Mouse (Mus musculus) forebrain, embryonic 13.5 days (tissue): ENCODE results near the gene Npas3. TPM values are rescaled to one million over a fixed set of nuclear protein-coding genes. Genes with fewer than 3 reads are reported as not detected.

Source experiments
- ATAC-seq: fragments of 200-750 bp; cut with Nextera tagmentation; 2 replicates; pipeline ENCODE4 v1.8.0; 2017
- H3K27ac ChIP-seq: fragments of 300-500 bp; sonication (generic); 2 replicates; pipeline ENCODE4 v1.5.1; 2015; ENCODE audit warnings: inconsistent platforms, mild to moderate bottlenecking, moderate library complexity
- H3K27me3 ChIP-seq: fragments of 300-500 bp; sonication (generic); 2 replicates; pipeline ENCODE4 v1.6.1; 2015; ENCODE audit warnings: mild to moderate bottlenecking, inconsistent platforms
- H3K36me3 ChIP-seq: fragments of 300-500 bp; sonication (generic); 2 replicates; pipeline ENCODE4 v1.6.1; 2015; ENCODE audit warnings: mild to moderate bottlenecking, inconsistent platforms; ENCODE audit not compliant: poor library complexity, severe bottlenecking
- H3K4me1 ChIP-seq: fragments of 300-500 bp; sonication (generic); 2 replicates; pipeline ENCODE4 v1.6.1; 2015; ENCODE audit warnings: inconsistent platforms
- H3K4me2 ChIP-seq: fragments of 300-500 bp; sonication (generic); 2 replicates; pipeline ENCODE4 v1.6.1; 2015; ENCODE audit warnings: inconsistent platforms, mild to moderate bottlenecking, moderate library complexity
- H3K4me3 ChIP-seq: fragments of 300-500 bp; sonication (generic); 2 replicates; pipeline ENCODE4 v1.5.1; 2015; ENCODE audit warnings: mild to moderate bottlenecking, inconsistent platforms
- H3K9ac ChIP-seq: fragments of 300-500 bp; sonication (generic); 2 replicates; pipeline ENCODE4 v1.6.1; 2015; ENCODE audit warnings: mild to moderate bottlenecking, inconsistent platforms
- H3K9me3 ChIP-seq: fragments of 300-500 bp; sonication (generic); replicated peaks from 2 replicates; pipeline ENCODE4 v1.6.1; 2016; ENCODE audit warnings: inconsistent platforms
- WGBS: fragments of 180-500 bp; shearing (Covaris S2); methylation state at CpG from one replicate; pipeline ENCODE4 v1.1.7; 2015; 5-methylcytosine and 5-hydroxymethylcytosine counted together
- polyA plus RNA-seq: library from polyadenylated mRNA; unstranded; fragments of >200 nt; fragmentation: Nextera tagmentation; extraction: Ambion mirVana; gene quantifications from 2 replicates; pipeline ENCODE4 v1.2.1, GENCODE M21; 2015

The Npas3 gene
- polyA plus RNA-seq, 1 experiment from 2014 or later: 16.8 TPM

- peaks cover 42% of the 10 kb centered on the region for H3K4me1 ChIP-seq
- WGBS: 48% methylated on average over 14 of the region's 14 CpGs
- H3K4me2 ChIP-seq: no peak overlapping the region
- no peaks in the 10 kb centered on the region for H3K36me3 ChIP-seq
- H3K9me3 ChIP-seq: no peaks in the 10 kb centered on the region
- no peak for ATAC-seq
- no peak overlapping the region for H3K9ac ChIP-seq
- H3K4me3 ChIP-seq: no peak overlapping the region
- H3K27me3 ChIP-seq: no peaks in the 10 kb centered on the region
- H3K27ac ChIP-seq: no peak overlapping the region
Observed at GRCm38 (mm10) chr12:53771394-53771936, 523.0 kb downstream of the Npas3 start.

DNA sequence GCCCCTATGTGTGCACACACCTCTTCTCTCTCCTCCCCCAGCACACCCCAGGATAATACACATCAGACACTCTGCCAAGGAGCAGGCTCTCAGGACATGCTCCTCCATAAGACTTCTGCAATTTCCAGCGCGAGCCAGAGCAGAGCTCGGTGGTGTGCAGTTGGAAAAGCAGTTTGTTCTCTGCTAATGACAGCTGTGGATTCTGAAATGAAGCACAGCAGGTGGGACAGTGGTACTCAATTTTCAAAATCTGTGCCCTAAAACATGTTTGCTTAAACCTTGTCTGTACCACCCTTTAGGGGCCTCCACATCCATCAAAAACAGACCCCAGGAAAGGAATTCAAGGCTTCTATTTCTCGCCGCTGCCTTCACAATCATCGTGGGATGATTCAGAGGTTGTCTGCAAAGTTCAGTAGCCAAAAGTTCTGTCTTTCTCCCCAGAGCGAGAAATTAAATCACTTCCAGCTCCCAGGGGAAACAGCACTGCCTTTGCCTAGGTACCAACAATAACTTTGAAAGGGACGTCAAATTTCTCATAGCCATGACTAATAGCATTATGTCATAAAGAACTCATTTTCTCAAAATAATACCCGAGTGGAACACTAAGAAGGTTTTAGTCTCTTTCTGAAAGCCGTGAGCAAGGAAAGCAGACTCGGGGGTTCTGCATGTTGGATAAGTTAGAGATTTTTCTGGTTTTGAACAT, 533.5 kb downstream of the Npas3 start:
- ATAC-seq: no peak
- Histone ChIP-seq H3K4me2 (no peak overlapping the region), H3K27me3 (no peaks in the 10 kb centered on the region), H3K27ac (no peak overlapping the region), H3K9ac (no peak overlapping the region), H3K4me1 (peaks cover 9% of the 10 kb centered on the region), H3K36me3 (no peaks in the 10 kb centered on the region), H3K4me3 (no peak overlapping the region), H3K9me3 (no peaks in the 10 kb centered on the region)
- WGBS: 68% methylated on average over 11 of the region's 11 CpGs

GRCm38 (mm10) chr12:53789501-53789900, 541.0 kb downstream of the Npas3 start:
- Histone ChIP-seq H3K4me3 (no peak overlapping the region), H3K27ac (no peak overlapping the region), H3K27me3 (no peaks in the 10 kb centered on the region), H3K4me1 (peaks cover 5% of the 10 kb centered on the region; the same call in 1 of the 2 replicates), H3K4me2 (no peak overlapping the region), H3K36me3 (no peaks in the 10 kb centered on the region), H3K9me3 (no peaks in the 10 kb centered on the region), H3K9ac (no peak overlapping the region)
- 87% methylated on average over 10 of the region's 10 CpGs for WGBS
- no peak for ATAC-seq

GRCm38 (mm10) chr12:53794718-53795400, 546.4 kb downstream of the Npas3 start:
- ATAC-seq: no peak
- H3K4me2 ChIP-seq: no peak overlapping the region
- H3K4me1 ChIP-seq: peaks cover 10% of the 10 kb centered on the region; the same call in 1 of the 2 replicates
- no peak overlapping the region for H3K27ac ChIP-seq
- H3K9ac ChIP-seq: no peak overlapping the region
- WGBS: 89% methylated on average over 6 of the region's 6 CpGs
- H3K27me3 ChIP-seq: no peaks in the 10 kb centered on the region
- no peaks in the 10 kb centered on the region for H3K9me3 ChIP-seq
- H3K36me3 ChIP-seq: no peaks in the 10 kb centered on the region
- no peak overlapping the region for H3K4me3 ChIP-seq

GRCm38 (mm10) chr12:53801831-53802230, 553.4 kb downstream of the Npas3 start:
- Histone ChIP-seq H3K4me1 (peaks cover 9% of the 10 kb centered on the region), H3K27me3 (no peaks in the 10 kb centered on the region), H3K4me2 (no peak overlapping the region), H3K9ac (no peak overlapping the region), H3K27ac (no peak overlapping the region), H3K4me3 (no peak overlapping the region), H3K9me3 (no peaks in the 10 kb centered on the region), H3K36me3 (no peaks in the 10 kb centered on the region)
- WGBS: 84% methylated on average over 6 of the region's 6 CpGs
- ATAC-seq: no peak

DNA sequence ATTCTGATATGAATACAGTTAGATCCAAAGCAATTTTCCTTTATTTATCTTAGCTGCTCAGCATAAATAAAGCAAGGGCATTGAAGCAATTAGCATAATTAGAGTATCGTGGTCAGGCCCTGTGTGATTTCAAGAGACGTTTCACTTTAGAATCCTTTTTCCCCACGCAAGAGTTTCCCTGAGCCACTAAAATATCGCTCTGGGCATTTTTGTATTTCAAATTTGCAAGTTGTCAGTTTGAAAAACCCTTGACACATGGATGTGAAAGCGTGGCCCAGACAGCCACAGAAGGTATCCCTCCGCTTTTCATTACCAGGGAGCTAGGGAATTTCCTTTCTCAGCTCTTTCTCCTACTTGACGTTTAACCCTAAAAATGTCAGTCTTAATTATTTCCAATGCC, 553.9 kb downstream of the Npas3 start:
- no peak overlapping the region for H3K9ac ChIP-seq
- 42% methylated on average over 7 of the region's 7 CpGs for WGBS
- no peak overlapping the region for H3K4me3 ChIP-seq
- ATAC-seq: no peak
- no peak overlapping the region for H3K4me2 ChIP-seq
- peaks cover 9% of the 10 kb centered on the region for H3K4me1 ChIP-seq
- H3K9me3 ChIP-seq: no peaks in the 10 kb centered on the region
- H3K27me3 ChIP-seq: no peaks in the 10 kb centered on the region
- H3K27ac ChIP-seq: no peak overlapping the region
- H3K36me3 ChIP-seq: no peaks in the 10 kb centered on the region

DNA sequence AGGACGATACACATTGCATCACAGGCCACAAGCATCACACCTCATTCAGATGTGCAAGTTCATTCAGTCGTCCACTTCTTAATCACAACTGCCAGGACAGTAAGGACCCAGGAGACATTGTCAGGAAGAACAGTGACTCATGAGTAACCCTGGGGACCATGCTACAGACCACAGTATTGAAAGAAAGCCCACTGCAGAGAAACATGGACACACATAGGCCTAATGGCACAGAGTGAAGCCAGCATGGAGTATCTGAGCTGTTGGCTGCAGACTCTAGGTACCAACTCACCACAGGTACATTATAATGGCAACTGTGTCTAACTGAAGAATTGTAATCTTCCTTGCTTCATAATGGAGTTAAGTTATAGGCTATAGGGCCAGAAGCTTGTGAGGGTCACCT, 561.6 kb downstream of the Npas3 start:
- Histone ChIP-seq H3K27ac (no peak overlapping the region), H3K9ac (no peak overlapping the region), H3K4me2 (no peak overlapping the region), H3K36me3 (no peaks in the 10 kb centered on the region), H3K4me1 (no peaks in the 10 kb centered on the region), H3K4me3 (no peak overlapping the region), H3K9me3 (no peaks in the 10 kb centered on the region), H3K27me3 (no peaks in the 10 kb centered on the region)
- no peak for ATAC-seq
- WGBS: 95% methylated on average over 2 of the region's 2 CpGs

GRCm38 (mm10) chr12:53814291-53814690, 565.8 kb downstream of the Npas3 start:
- no peak overlapping the region for H3K4me2 ChIP-seq
- H3K27me3 ChIP-seq: no peaks in the 10 kb centered on the region
- no peaks in the 10 kb centered on the region for H3K36me3 ChIP-seq
- H3K27ac ChIP-seq: no peak overlapping the region
- H3K9ac ChIP-seq: no peak overlapping the region
- WGBS: 92% methylated on average over 7 of the region's 7 CpGs
- no peaks in the 10 kb centered on the region for H3K9me3 ChIP-seq
- H3K4me1 ChIP-seq: no peaks in the 10 kb centered on the region
- ATAC-seq: no peak
- H3K4me3 ChIP-seq: no peak overlapping the region

DNA sequence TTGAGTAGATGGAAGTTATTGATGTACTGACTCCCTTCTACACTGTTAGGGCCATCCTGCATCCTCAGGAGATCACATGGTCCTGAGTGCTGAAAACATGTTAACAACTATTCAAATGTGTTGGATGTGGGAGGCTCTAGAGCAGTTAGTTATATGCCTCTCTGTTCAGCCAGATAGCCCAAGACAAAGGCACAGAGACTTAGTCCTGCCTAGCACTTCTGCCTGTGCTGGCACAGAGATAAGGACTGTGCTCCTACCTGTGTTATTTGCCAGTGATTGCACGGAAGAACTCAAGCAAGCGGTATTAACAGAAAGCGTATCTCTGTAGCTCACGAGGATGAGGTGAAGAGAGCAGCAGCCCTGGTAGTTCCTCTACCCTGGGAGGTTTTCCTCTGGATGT, 571.5 kb downstream of the Npas3 start:
- ATAC-seq: no peak
- WGBS: 90% methylated on average over 4 of the region's 4 CpGs
- Histone ChIP-seq H3K27me3 (no peaks in the 10 kb centered on the region), H3K4me3 (no peak overlapping the region), H3K9ac (no peak overlapping the region), H3K27ac (no peak overlapping the region), H3K36me3 (no peaks in the 10 kb centered on the region), H3K4me1 (peaks cover 6% of the 10 kb centered on the region), H3K9me3 (no peaks in the 10 kb centered on the region), H3K4me2 (no peak overlapping the region)

DNA sequence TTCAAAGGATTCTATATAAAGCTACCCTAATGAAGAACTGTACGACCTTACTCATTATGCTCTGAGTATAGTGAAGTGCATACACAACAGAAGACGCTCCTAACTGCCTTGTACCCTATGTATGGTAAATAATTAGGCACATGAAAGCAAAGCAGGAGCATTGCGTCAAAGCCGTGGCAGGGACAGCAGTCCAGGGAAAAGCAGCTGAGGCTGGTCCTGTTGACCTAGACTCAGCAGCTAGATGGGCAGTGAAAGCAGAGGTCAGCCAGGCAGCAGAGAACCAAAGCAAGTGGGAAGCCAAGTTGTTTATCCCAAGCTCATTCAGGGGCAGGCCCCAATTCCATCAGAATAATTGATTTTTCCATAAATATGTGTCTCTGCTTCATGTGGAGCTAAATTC, 574.4 kb downstream of the Npas3 start:
- peaks cover 31% of the 10 kb centered on the region for H3K4me1 ChIP-seq
- no peak overlapping the region for H3K9ac ChIP-seq
- H3K36me3 ChIP-seq: no peaks in the 10 kb centered on the region
- H3K27ac ChIP-seq: peak overlapping the region; percentile 40; the same call in 1 of the 2 replicates
- H3K4me3 ChIP-seq: no peak overlapping the region
- no peaks in the 10 kb centered on the region for H3K27me3 ChIP-seq
- ATAC-seq: no peak; the same call in 1 of the 2 replicates
- WGBS: 20% methylated on average over 4 of the region's 4 CpGs
- H3K4me2 ChIP-seq: no peak overlapping the region
- no peaks in the 10 kb centered on the region for H3K9me3 ChIP-seq

DNA sequence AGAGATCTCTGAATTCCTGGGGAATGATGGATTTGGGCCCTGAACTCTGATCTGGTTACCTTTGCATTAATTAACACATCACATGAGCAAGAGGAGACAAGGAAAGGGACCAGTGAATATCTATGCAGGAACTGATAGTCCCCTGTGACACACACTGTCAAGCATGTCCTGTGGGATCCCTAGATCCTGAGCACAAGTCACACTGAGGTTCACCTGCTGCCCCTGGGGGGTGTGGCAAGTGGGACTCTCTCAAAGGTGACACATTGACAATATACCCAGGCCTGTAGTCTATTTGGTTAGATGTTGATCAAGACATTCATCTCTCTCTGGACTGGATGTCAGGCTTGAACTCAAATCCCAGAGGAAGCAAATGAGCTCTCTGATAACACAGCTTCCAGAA, 576.8 kb downstream of the Npas3 start:
- no peak for ATAC-seq
- no peaks in the 10 kb centered on the region for H3K36me3 ChIP-seq
- no peak overlapping the region for H3K4me3 ChIP-seq
- H3K27ac ChIP-seq: no peak overlapping the region
- H3K9ac ChIP-seq: no peak overlapping the region
- H3K4me2 ChIP-seq: no peak overlapping the region
- H3K4me1 ChIP-seq: peaks cover 31% of the 10 kb centered on the region
- H3K27me3 ChIP-seq: no peaks in the 10 kb centered on the region
- H3K9me3 ChIP-seq: no peaks in the 10 kb centered on the region

GRCm38 (mm10) chr12:53825898-53826605, 577.6 kb downstream of the Npas3 start:
- H3K4me3 ChIP-seq: no peak overlapping the region
- no peak overlapping the region for H3K4me2 ChIP-seq
- H3K27me3 ChIP-seq: no peaks in the 10 kb centered on the region
- peak; percentile 88 for ATAC-seq
- WGBS: 51% methylated on average over 12 of the region's 12 CpGs
- H3K4me1 ChIP-seq: peaks cover 31% of the 10 kb centered on the region
- H3K36me3 ChIP-seq: no peaks in the 10 kb centered on the region
- no peak overlapping the region for H3K9ac ChIP-seq
- H3K9me3 ChIP-seq: no peaks in the 10 kb centered on the region
- H3K27ac ChIP-seq: peak overlapping the region; percentile 57; the same call in 1 of the 2 replicates
